Mouse (Mus musculus) midbrain, embryonic 14.5 days (tissue): ENCODE results near the gene Mrpl38. TPM values are rescaled to one million over a fixed set of nuclear protein-coding genes. Genes with fewer than 3 reads are reported as not detected.

Experiments
- ATAC-seq: fragments of 200-750 bp; cut with Nextera tagmentation; 2 replicates; pipeline ENCODE4 v1.8.0; 2017; ENCODE audit warnings: moderate number of reproducible peaks, moderate library complexity; ENCODE audit not compliant: low FRiP score, low TSS enrichment
- DNase-seq: peaks from one replicate; pipeline ENCODE4 v3.0.0-alpha.2; 2015
- H3K27ac ChIP-seq: fragments of 300-500 bp; sonication (generic); replicated peaks from 2 replicates; pipeline ENCODE4 v1.5.1; 2014; ENCODE audit warnings: mild to moderate bottlenecking, low read depth, low read length, moderate library complexity
- H3K27me3 ChIP-seq: fragments of 300-500 bp; sonication (generic); 2 replicates; pipeline ENCODE4 v1.6.1; 2014; ENCODE audit warnings: low read length, control low read depth, mixed read lengths; ENCODE audit not compliant: control insufficient read depth, insufficient read depth
- H3K36me3 ChIP-seq: fragments of 300-500 bp; sonication (generic); 2 replicates; pipeline ENCODE4 v1.6.1; 2014; ENCODE audit warnings: low read length, control low read depth; ENCODE audit not compliant: control insufficient read depth, insufficient read depth
- H3K4me1 ChIP-seq: fragments of 300-500 bp; sonication (generic); 2 replicates; pipeline ENCODE4 v1.6.1; 2014; ENCODE audit warnings: mild to moderate bottlenecking, antibody characterized with exemption, low read length, control low read depth; ENCODE audit not compliant: control insufficient read depth, insufficient read depth
- H3K4me2 ChIP-seq: fragments of 300-500 bp; sonication (generic); 2 replicates; pipeline ENCODE4 v1.6.1; 2014; ENCODE audit warnings: mild to moderate bottlenecking, low read length, moderate library complexity
- H3K4me3 ChIP-seq: fragments of 300-500 bp; sonication (generic); replicated peaks from 2 replicates; pipeline ENCODE4 v1.5.1; 2014; ENCODE audit warnings: low read depth, low read length
- H3K9ac ChIP-seq: fragments of 300-500 bp; sonication (generic); replicated peaks from 2 replicates; pipeline ENCODE4 v1.6.1; 2014; ENCODE audit warnings: mild to moderate bottlenecking, low read length, moderate library complexity
- H3K9me3 ChIP-seq: fragments of 300-500 bp; sonication (generic); 2 replicates; pipeline ENCODE4 v1.6.1; 2016; ENCODE audit warnings: low read length, control low read depth, mixed read lengths; ENCODE audit not compliant: control insufficient read depth
- WGBS: fragments of 180-500 bp; shearing (Covaris S2); extraction: QIAGEN DNeasy Blood & Tissue Kit; methylation state at CpG from one replicate; pipeline ENCODE4 v1.1.7; 2014; 5-methylcytosine and 5-hydroxymethylcytosine counted together
- polyA plus RNA-seq: library from polyadenylated mRNA; unstranded; fragments of >200 nt; fragmentation: Nextera tagmentation; extraction: Ambion mirVana; gene quantifications from 2 replicates; pipeline ENCODE4 v1.2.1, GENCODE M21; 2014

Gene Mrpl38
- polyA plus RNA-seq, 1 experiment from 2014 or later = 72.5 TPM

- H3K4me1 ChIP-seq = peaks cover 9% of the 10 kb centered on the region
- no peaks in the 10 kb centered on the region for H3K27me3 ChIP-seq
- ATAC-seq (no peak), DNase-seq (no peak)
- H3K9ac ChIP-seq = no peak overlapping the region
- WGBS = 88% methylated on average over 5 of the region's 5 CpGs
- peaks cover 46% of the 10 kb centered on the region for H3K36me3 ChIP-seq
- H3K27ac ChIP-seq = no peak overlapping the region
- no peak overlapping the region for H3K4me2 ChIP-seq
- no peaks in the 10 kb centered on the region for H3K9me3 ChIP-seq
- no peak overlapping the region for H3K4me3 ChIP-seq
These were observed 31.5 kb upstream of the Mrpl38 start for GRCm38 (mm10) chr11:116170003-116170800.

GRCm38 (mm10) chr11:116169214-116169613 is 30.5 kb upstream of the Mrpl38 start:
- no peaks in the 10 kb centered on the region for H3K9me3 ChIP-seq
- H3K4me1 ChIP-seq = peaks cover 9% of the 10 kb centered on the region
- H3K4me2 ChIP-seq = no peak overlapping the region
- H3K27me3 ChIP-seq = no peaks in the 10 kb centered on the region
- WGBS = 88% methylated on average over 3 of the region's 3 CpGs
- H3K4me3 ChIP-seq = no peak overlapping the region
- no peak overlapping the region for H3K27ac ChIP-seq
- peaks cover 46% of the 10 kb centered on the region for H3K36me3 ChIP-seq
- no peak for ATAC-seq
- DNase-seq = no peak
- no peak overlapping the region for H3K9ac ChIP-seq

GRCm38 (mm10) chr11:116167884-116168439 is 29.3 kb upstream of the Mrpl38 start, which contains the start of gene Fbf1:
Gene Fbf1, minus strand, starts transcription at chr11:116168166.
- ATAC-seq (peak; percentile 93), DNase-seq (peak; percentile 98)
- no peaks in the 10 kb centered on the region for H3K27me3 ChIP-seq
- H3K36me3 ChIP-seq = peaks cover 46% of the 10 kb centered on the region
- H3K4me3 ChIP-seq = peak within 1 kb of the TSS; percentile 75
- H3K4me1 ChIP-seq = peaks cover 12% of the 10 kb centered on the region
- peak within 1 kb of the TSS; percentile 89 for H3K9ac ChIP-seq
- no peaks in the 10 kb centered on the region for H3K9me3 ChIP-seq
- peak within 1 kb of the TSS; percentile 80 for H3K4me2 ChIP-seq
- peak within 1 kb of the TSS; percentile 93 for H3K27ac ChIP-seq
- under 1% methylated on average over 40 of the region's 40 CpGs for WGBS

GRCm38 (mm10) chr11:116167232-116167631 is 28.6 kb upstream of the Mrpl38 start:
- Histone ChIP-seq H3K27ac (peak overlapping the region; percentile 93), H3K4me2 (peak overlapping the region; percentile 80), H3K4me3 (peak overlapping the region; percentile 75), H3K27me3 (no peaks in the 10 kb centered on the region), H3K9ac (peak overlapping the region; percentile 89), H3K9me3 (no peaks in the 10 kb centered on the region), H3K36me3 (peaks cover 42% of the 10 kb centered on the region), H3K4me1 (peaks cover 13% of the 10 kb centered on the region)
- ATAC-seq (no peak), DNase-seq (no peak)
- 7% methylated on average over 6 of the region's 6 CpGs for WGBS

GRCm38 (mm10) chr11:116163002-116163401 is 24.3 kb upstream of the Mrpl38 start:
- H3K36me3 ChIP-seq = peaks cover 69% of the 10 kb centered on the region
- DNase-seq = no peak
- H3K27ac ChIP-seq = no peak overlapping the region
- ATAC-seq = no peak
- no peak overlapping the region for H3K9ac ChIP-seq
- H3K9me3 ChIP-seq = no peaks in the 10 kb centered on the region
- H3K4me1 ChIP-seq = peaks cover 13% of the 10 kb centered on the region
- WGBS = 21% methylated on average over 9 of the region's 9 CpGs
- H3K4me3 ChIP-seq = no peak overlapping the region
- no peak overlapping the region for H3K4me2 ChIP-seq
- no peaks in the 10 kb centered on the region for H3K27me3 ChIP-seq

- DNase-seq = no peak
- peaks cover 12% of the 10 kb centered on the region for H3K4me1 ChIP-seq
- no peaks in the 10 kb centered on the region for H3K9me3 ChIP-seq
- no peak overlapping the region for H3K27ac ChIP-seq
- no peak for ATAC-seq
- H3K36me3 ChIP-seq = peaks cover 77% of the 10 kb centered on the region
- H3K4me3 ChIP-seq = no peak overlapping the region
- no peak overlapping the region for H3K4me2 ChIP-seq
- WGBS = 70% methylated on average over 10 of the region's 10 CpGs
- H3K9ac ChIP-seq = no peak overlapping the region
- no peaks in the 10 kb centered on the region for H3K27me3 ChIP-seq
These were observed 23.5 kb upstream of the Mrpl38 start for GRCm38 (mm10) chr11:116162146-116162545.

GRCm38 (mm10) chr11:116161312-116161711 is 22.6 kb upstream of the Mrpl38 start:
- H3K27ac ChIP-seq = no peak overlapping the region
- H3K36me3 ChIP-seq = peaks cover 85% of the 10 kb centered on the region
- no peak for DNase-seq
- WGBS = 78% methylated on average over 12 of the region's 12 CpGs
- H3K4me3 ChIP-seq = no peak overlapping the region
- no peak for ATAC-seq
- H3K9me3 ChIP-seq = no peaks in the 10 kb centered on the region
- no peak overlapping the region for H3K4me2 ChIP-seq
- peaks cover 4% of the 10 kb centered on the region; the same call in 1 of the 2 replicates for H3K4me1 ChIP-seq
- no peaks in the 10 kb centered on the region for H3K27me3 ChIP-seq
- H3K9ac ChIP-seq = no peak overlapping the region

- ATAC-seq (no peak), DNase-seq (no peak)
- Histone ChIP-seq H3K27me3 (no peaks in the 10 kb centered on the region), H3K27ac (no peak overlapping the region), H3K9ac (no peak overlapping the region), H3K4me1 (no peaks in the 10 kb centered on the region), H3K9me3 (no peaks in the 10 kb centered on the region), H3K4me3 (no peak overlapping the region), H3K36me3 (peaks cover 100% of the 10 kb centered on the region), H3K4me2 (no peak overlapping the region)
- 96% methylated on average over 2 of the region's 2 CpGs for WGBS
These were observed 12.3 kb upstream of the Mrpl38 start for GRCm38 (mm10) chr11:116150960-116151359.

GRCm38 (mm10) chr11:116149341-116149740 is 10.7 kb upstream of the Mrpl38 start:
- Histone ChIP-seq H3K4me2 (no peak overlapping the region), H3K36me3 (peaks cover 100% of the 10 kb centered on the region), H3K27ac (no peak overlapping the region), H3K9ac (no peak overlapping the region), H3K9me3 (no peaks in the 10 kb centered on the region), H3K4me3 (no peak overlapping the region), H3K27me3 (no peaks in the 10 kb centered on the region), H3K4me1 (no peaks in the 10 kb centered on the region)
- ATAC-seq (no peak), DNase-seq (no peak)
- 87% methylated on average over 6 of the region's 6 CpGs for WGBS
